Comparison of ENCODE assay signal across 8 mouse cellular contexts in the genomic region with DNA sequence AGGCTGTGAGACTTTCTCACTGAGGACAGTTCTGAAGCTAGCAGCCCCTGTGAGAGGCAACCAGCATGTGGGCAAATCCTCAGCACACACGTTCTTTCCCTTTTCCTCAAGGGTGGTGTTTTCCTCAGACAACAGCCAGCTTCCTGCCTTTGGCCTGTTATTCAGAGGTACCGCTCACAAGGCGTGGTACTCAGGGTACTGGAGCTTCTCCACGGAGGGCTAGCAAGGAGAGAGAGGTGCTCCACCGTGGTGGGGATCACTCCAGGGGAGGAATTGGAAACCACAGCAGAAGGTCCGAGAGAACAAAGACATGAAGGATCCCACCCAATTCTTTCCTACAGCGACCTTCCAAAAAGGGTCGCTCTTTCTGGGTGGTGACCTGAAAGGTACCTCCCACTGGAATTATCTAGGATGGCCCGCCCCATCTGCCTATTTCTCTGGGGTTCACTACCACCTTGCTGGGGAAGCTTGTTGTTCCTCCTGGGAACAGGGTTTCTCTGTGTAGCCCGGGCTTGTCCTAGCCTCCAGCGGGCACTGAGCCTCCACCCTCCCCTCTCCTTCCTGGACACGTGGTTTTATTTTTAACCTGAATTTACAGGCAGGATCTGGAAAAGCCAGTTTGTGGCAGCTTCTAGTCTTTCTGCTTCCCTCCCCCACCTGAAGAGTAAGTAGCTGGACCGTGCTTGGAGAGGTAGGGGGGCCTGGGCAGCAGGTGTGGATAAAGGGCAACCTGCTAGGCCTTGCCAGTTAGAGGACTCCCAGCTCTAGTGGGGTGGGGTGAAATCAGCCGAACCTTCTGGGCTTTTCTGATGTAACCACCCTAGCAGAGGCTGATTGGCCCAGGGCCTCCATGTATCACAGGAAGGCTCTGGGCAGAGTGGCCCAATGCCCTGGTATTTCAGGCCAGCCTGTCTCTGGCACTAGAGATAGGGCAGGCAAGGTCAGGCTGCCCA. TPM values are rescaled to one million over a fixed set of nuclear protein-coding genes. Genes with fewer than 3 reads are reported as not detected.
DNase-seq lines count a peak whose midpoint lies in the region; ATAC-seq and TF ChIP-seq lines count a peak whose summit lies in the region.

No protein-coding gene starts in this region.

- H3K9me3 ChIP-seq in forebrain, embryonic 10.5 days, result peaks cover 5% of the 10 kb centered on the region; the same call in 1 of the 2 replicates
- H3K9me3 ChIP-seq in forebrain, embryonic 12.5 days, result no peaks in the 10 kb centered on the region
- no peaks in the 10 kb centered on the region for H3K9me3 ChIP-seq in forebrain, postnatal 0 days (ENCODE audit: low read length)

- peaks cover 18% of the 10 kb centered on the region for H3K4me1 ChIP-seq in forebrain, embryonic 10.5 days
- peaks cover 4% of the 10 kb centered on the region for H3K4me1 ChIP-seq in forebrain, embryonic 12.5 days
- no peaks in the 10 kb centered on the region for H3K4me1 ChIP-seq in forebrain, postnatal 0 days (ENCODE audit: insufficient read depth)

- H3K9ac ChIP-seq in forebrain, embryonic 12.5 days, result no peak overlapping the region
- H3K9ac ChIP-seq in forebrain, postnatal 0 days, result no peak overlapping the region

- H3K4me2 ChIP-seq in forebrain, embryonic 12.5 days, result no peak overlapping the region
- no peak overlapping the region for H3K4me2 ChIP-seq in forebrain, postnatal 0 days (ENCODE audit: low read depth)

- H3K27me3 ChIP-seq in forebrain, embryonic 10.5 days (ENCODE audit: poor library complexity, severe bottlenecking), result no peaks in the 10 kb centered on the region
- no peaks in the 10 kb centered on the region for H3K27me3 ChIP-seq in forebrain, embryonic 12.5 days
- H3K27me3 ChIP-seq in forebrain, postnatal 0 days (ENCODE audit: insufficient read depth, low read length), result no peaks in the 10 kb centered on the region

- no peak for DNase-seq in forebrain, embryonic 10.5 days (ENCODE audit: extremely low spot score, low spot score)
- peak; percentile 70 to 79 for DNase-seq in cerebellum, adult 18-20 months
- peak; percentile 88 to 97 for DNase-seq in kidney, adult 8-10 months
- peak; percentile 78 for DNase-seq in lung, postnatal 25 days (ENCODE audit: low spot score)
- no peak for DNase-seq in layer of hippocampus, adult 8-10 months (ENCODE audit: low spot score in 2 of 2)
- DNase-seq in forebrain, postnatal 0 days, result no peak

- no peaks in the 10 kb centered on the region for H3K36me3 ChIP-seq in forebrain, embryonic 10.5 days (replicated peaks)
- no peaks in the 10 kb centered on the region for H3K36me3 ChIP-seq in forebrain, embryonic 12.5 days (replicated peaks)
- no peaks in the 10 kb centered on the region for H3K36me3 ChIP-seq in forebrain, postnatal 0 days (ENCODE audit: insufficient read depth)

- no peak for TF ChIP-seq CTCF in forebrain, postnatal 0 days (IDR thresholded peaks at IDR 0.05; ENCODE audit: low read depth)

- no peak overlapping the region for H3K4me3 ChIP-seq in forebrain, embryonic 10.5 days
- H3K4me3 ChIP-seq in forebrain, embryonic 12.5 days (replicated peaks), result no peak overlapping the region
- H3K4me3 ChIP-seq in forebrain, postnatal 0 days (ENCODE audit: low read depth, low read length), result no peak overlapping the region

- peak overlapping the region; percentile 71 for H3K27ac ChIP-seq in forebrain, embryonic 10.5 days
- H3K27ac ChIP-seq in forebrain, embryonic 12.5 days, result no peak overlapping the region
- no peak overlapping the region for H3K27ac ChIP-seq in forebrain, postnatal 0 days (ENCODE audit: low read depth, low read length)

- WGBS in forebrain, embryonic 10.5 days, result 52% methylated on average over 14 of the region's 14 CpGs
- 52% methylated on average over 14 of the region's 14 CpGs for WGBS in forebrain, embryonic 12.5 days
- WGBS in forebrain, postnatal 0 days, result 53% methylated on average over 14 of the region's 14 CpGs

- ATAC-seq in forebrain, embryonic 12.5 days (ENCODE audit: low FRiP score), result no peak
- peak; percentile 12; the same call in 1 of the 2 replicates for ATAC-seq in granulocyte monocyte progenitor cell, adult 5-6 weeks (replicated peaks; ENCODE audit: poor library complexity, severe bottlenecking)
- ATAC-seq in forebrain, postnatal 0 days, result no peak

RNA-seq across cellular contexts. Expression of a gene that starts 17.1 kb away (rescaled TPM):
- polyA plus RNA-seq in forebrain, embryonic 10.5 days (2016; fragmentation: Nextera tagmentation; extraction: Ambion mirVana), result 20.5 and 22.6 TPM in 2 replicates
- 74.8 and 81.9 TPM in 2 replicates for polyA plus RNA-seq in forebrain, embryonic 12.5 days (2016; fragmentation: Nextera tagmentation; extraction: Ambion mirVana)
- total RNA-seq in granulocyte monocyte progenitor cell, adult 5-6 weeks (2014; fragmentation: Nextera tagmentation), result 1.2 and 1.8 TPM in 2 replicates
- total RNA-seq in granulocyte monocyte progenitor cell, adult 5-6 weeks (2017), result 0.15 and 0.78 TPM in 2 replicates
- total RNA-seq in layer of hippocampus, adult 8-10 months (2022), result 10 to 100 TPM; 61.7 to 72.0 (median 66.8) TPM
- total RNA-seq in forebrain, postnatal 0 days (2014; rRNA removed), result 134 and 161 TPM in 2 replicates
- polyA plus RNA-seq in forebrain, postnatal 0 days (2015; fragmentation: Nextera tagmentation; extraction: Ambion mirVana), result 86.3 and 95.7 TPM in 2 replicates

Comparison
In these comparisons a context has a peak if more than half of its experiments do, and no peak if none do; other contexts are left out.
1. DNase-seq: peak in cerebellum, adult 18-20 months (2 of 2), kidney, adult 8-10 months (2 of 2) and lung, postnatal 25 days (single experiment); none in forebrain, embryonic 10.5 days (single experiment), layer of hippocampus, adult 8-10 months (0 of 2) and forebrain, postnatal 0 days (single experiment).
2. RNA of a gene that starts 17.1 kb away (total RNA-seq): 134 to 161 TPM in forebrain, postnatal 0 days and 61.7 to 72.0 TPM in layer of hippocampus, adult 8-10 months; 0.15 to 1.8 TPM in granulocyte monocyte progenitor cell, adult 5-6 weeks; every median in the first group is over 10 times any median in the second.